Mouse (Mus musculus) limb, embryonic 14.5 days (tissue): Measurements from ENCODE around the gene Folr2. TPM values are rescaled to one million over a fixed set of nuclear protein-coding genes. Genes with fewer than 3 reads are reported as not detected.

Experiments
- ATAC-seq: fragments of 200-750 bp; cut with Nextera tagmentation; 2 replicates; pipeline ENCODE4 v1.8.0; 2017; ENCODE audit warnings: low read depth, moderate number of reproducible peaks, moderate TSS enrichment; ENCODE audit not compliant: low FRiP score
- DNase-seq: peaks from one replicate; pipeline ENCODE4 v3.0.0-alpha.2; 2015; ENCODE audit warnings: low spot score
- H3K27ac ChIP-seq: fragments of 300-500 bp; sonication (generic); replicated peaks from 2 replicates; pipeline ENCODE4 v1.5.1; 2014; ENCODE audit warnings: low read depth, mild to moderate bottlenecking, low read length, moderate library complexity, mixed read lengths
- H3K27me3 ChIP-seq: fragments of 300-500 bp; sonication (generic); 2 replicates; pipeline ENCODE4 v1.6.1; 2014; ENCODE audit warnings: low read length, mixed read lengths; ENCODE audit not compliant: control insufficient read depth, insufficient read depth
- H3K36me3 ChIP-seq: fragments of 300-500 bp; sonication (generic); 2 replicates; pipeline ENCODE4 v1.6.1; 2014; ENCODE audit warnings: mild to moderate bottlenecking, low read length, moderate library complexity, mixed read lengths; ENCODE audit not compliant: control insufficient read depth, insufficient read depth
- H3K4me1 ChIP-seq: fragments of 300-500 bp; sonication (generic); 2 replicates; pipeline ENCODE4 v1.6.1; 2014; ENCODE audit warnings: antibody characterized with exemption, low read length, mixed read lengths; ENCODE audit not compliant: control insufficient read depth, insufficient read depth
- H3K4me2 ChIP-seq: fragments of 300-500 bp; sonication (generic); replicated peaks from 2 replicates; pipeline ENCODE4 v1.6.1; 2014; ENCODE audit warnings: low read depth, mild to moderate bottlenecking, low read length, moderate library complexity; ENCODE audit not compliant: severe bottlenecking
- H3K4me3 ChIP-seq: fragments of 300-500 bp; sonication (generic); replicated peaks from 2 replicates; pipeline ENCODE4 v1.5.1; 2014; ENCODE audit warnings: low read length
- H3K9ac ChIP-seq: fragments of 300-500 bp; sonication (generic); 2 replicates; pipeline ENCODE4 v1.6.1; 2014; ENCODE audit warnings: mild to moderate bottlenecking, low read depth, low read length, moderate library complexity; ENCODE audit not compliant: severe bottlenecking
- H3K9me3 ChIP-seq: fragments of 300-500 bp; sonication (generic); 2 replicates; pipeline ENCODE4 v1.6.1; 2016; ENCODE audit warnings: low read length; ENCODE audit not compliant: control insufficient read depth
- POLR2A ChIP-seq: fragments of 200-500 bp; IDR thresholded peaks from 2 replicates; pipeline ENCODE4 v1.8.0; 2012; ENCODE audit warnings: inconsistent platforms, mild to moderate bottlenecking, moderate library complexity, borderline replicate concordance; ENCODE audit not compliant: insufficient read depth, insufficient read length; ENCODE audit errors: extremely low read depth
- WGBS: fragments of 180-500 bp; shearing (Covaris S2); extraction: QIAGEN DNeasy Blood & Tissue Kit; methylation state at CpG from one replicate; pipeline ENCODE4 v1.1.7; 2014; 5-methylcytosine and 5-hydroxymethylcytosine counted together
- polyA plus RNA-seq, 2 experiments: library from polyadenylated mRNA; depleted of rRNA in 1 of 2; stranded (reverse) in 1 of 2; unstranded in 1 of 2; fragments of >200 nt; fragmentation: Nextera tagmentation in 1 of 2; extraction: Ambion mirVana in 1 of 2; gene quantifications; 2 replicates each; pipeline versions ENCODE4 v1.2.1 to v1.2.3; 2012 to 2014

Gene Folr2
- polyA plus RNA-seq, 2 experiments = 3.1 to 4.8 TPM

DNA sequence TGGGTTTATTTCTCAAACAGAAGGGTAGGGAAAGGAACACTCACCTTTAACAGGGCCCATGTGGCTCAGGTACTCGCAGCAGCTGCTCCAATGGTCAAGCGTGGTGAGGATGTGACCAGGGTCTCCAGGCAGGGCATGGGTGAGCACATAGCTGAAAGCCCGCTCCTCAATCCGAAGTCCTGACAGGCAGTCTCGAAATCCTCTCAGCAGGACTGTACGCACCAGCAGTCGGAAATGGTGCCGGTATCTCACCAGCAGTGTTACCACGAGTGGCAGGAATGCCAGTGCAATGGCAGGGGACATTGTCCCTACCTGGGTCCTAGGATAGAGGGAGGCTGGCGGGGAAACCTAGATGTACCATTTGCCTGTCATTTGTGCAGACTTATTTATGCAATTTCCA is 45.0 kb upstream of the Folr2 start:
- Histone ChIP-seq H3K27ac (no peak overlapping the region), H3K9me3 (no peaks in the 10 kb centered on the region), H3K4me2 (no peak overlapping the region), H3K9ac (no peak overlapping the region), H3K4me3 (no peak overlapping the region), H3K4me1 (peaks cover 12% of the 10 kb centered on the region), H3K36me3 (peaks cover 9% of the 10 kb centered on the region; the same call in 1 of the 2 replicates), H3K27me3 (no peaks in the 10 kb centered on the region)
- no peak for TF ChIP-seq POLR2A
- DNase-seq (no peak), ATAC-seq (no peak)
- 91% methylated on average over 10 of the region's 10 CpGs for WGBS

- Histone ChIP-seq H3K36me3 (peaks cover 9% of the 10 kb centered on the region; the same call in 1 of the 2 replicates), H3K4me1 (peaks cover 8% of the 10 kb centered on the region; the same call in 1 of the 2 replicates), H3K9ac (no peak overlapping the region), H3K27ac (no peak overlapping the region), H3K4me3 (no peak overlapping the region), H3K4me2 (no peak overlapping the region), H3K9me3 (no peaks in the 10 kb centered on the region), H3K27me3 (no peaks in the 10 kb centered on the region)
- no peak for ATAC-seq
- 88% methylated on average over 16 of the region's 16 CpGs for WGBS
- DNase-seq = no peak
- no peak for TF ChIP-seq POLR2A
Observed at GRCm38 (mm10) chr7:101900331-101901097, 43.5 kb upstream of the Folr2 start.

GRCm38 (mm10) chr7:101896104-101897066 is 39.4 kb upstream of the Folr2 start:
- ATAC-seq (peak; percentile 99), DNase-seq (peak; percentile 99)
- Histone ChIP-seq H3K9me3 (no peaks in the 10 kb centered on the region), H3K4me2 (peak overlapping the region; percentile 55), H3K4me1 (peaks cover 3% of the 10 kb centered on the region; the same call in 1 of the 2 replicates), H3K4me3 (peak overlapping the region; percentile 59), H3K27ac (peak overlapping the region; percentile 87), H3K27me3 (no peaks in the 10 kb centered on the region), H3K9ac (peak overlapping the region; percentile 55), H3K36me3 (peaks cover 9% of the 10 kb centered on the region; the same call in 1 of the 2 replicates)
- TF ChIP-seq POLR2A = peak; percentile 48; the same call in 1 of the 2 replicates
- WGBS = under 1% methylated on average over 55 of the region's 57 CpGs

DNA sequence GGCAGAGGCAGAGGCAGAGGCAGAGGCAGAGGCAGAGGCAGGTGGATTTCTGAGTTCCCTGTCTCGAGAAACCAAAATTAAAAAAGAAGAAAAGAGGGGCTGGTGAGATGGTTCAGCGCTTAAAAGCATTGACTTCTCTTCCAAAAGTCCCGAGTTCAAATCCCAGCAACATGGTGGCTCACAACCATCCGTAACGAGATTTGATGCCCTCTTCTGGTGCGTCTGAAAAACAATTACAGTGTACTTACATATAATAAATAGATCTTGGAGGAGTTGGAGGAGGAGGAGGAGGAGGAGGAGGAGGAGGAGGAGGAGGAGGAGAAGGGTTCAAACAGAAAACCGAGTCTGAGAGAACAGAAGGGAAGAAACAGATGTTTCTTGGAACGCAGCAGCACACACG is 38.7 kb upstream of the Folr2 start:
- no peaks in the 10 kb centered on the region for H3K9me3 ChIP-seq
- 37% methylated on average over 9 of the region's 9 CpGs for WGBS
- ATAC-seq (no peak), DNase-seq (no peak)
- H3K4me1 ChIP-seq = peaks cover 3% of the 10 kb centered on the region; the same call in 1 of the 2 replicates
- 0 out of 2 replicates have a peak, but pooled peaks have one; percentile 42 for TF ChIP-seq POLR2A
- peak overlapping the region; percentile 46 for H3K9ac ChIP-seq
- H3K27me3 ChIP-seq = no peaks in the 10 kb centered on the region
- H3K27ac ChIP-seq = peak overlapping the region; percentile 87; the same call in 1 of the 2 replicates
- peaks cover 9% of the 10 kb centered on the region; the same call in 1 of the 2 replicates for H3K36me3 ChIP-seq
- peak overlapping the region; percentile 35 for H3K4me2 ChIP-seq
- peak overlapping the region; percentile 59 for H3K4me3 ChIP-seq

- Histone ChIP-seq H3K27me3 (no peaks in the 10 kb centered on the region), H3K27ac (no peak overlapping the region), H3K36me3 (no peaks in the 10 kb centered on the region), H3K4me3 (no peak overlapping the region), H3K9me3 (no peaks in the 10 kb centered on the region), H3K4me1 (no peaks in the 10 kb centered on the region), H3K9ac (no peak overlapping the region), H3K4me2 (no peak overlapping the region)
- ATAC-seq (no peak), DNase-seq (no peak)
- no peak for TF ChIP-seq POLR2A
- 84% methylated on average over 4 of the region's 4 CpGs for WGBS
Observed at GRCm38 (mm10) chr7:101888460-101888859, 31.5 kb upstream of the Folr2 start.
